Mouse (Mus musculus) G1E (cell line): ENCODE data around the gene Ube2g1.

Experiments used
- CTCF ChIP-seq: IDR thresholded peaks from 2 replicates; pipeline ENCODE4 v1.5.1; 2012; ENCODE audit warnings: low read depth, low read length, inconsistent platforms, mixed read lengths
- GATA1 ChIP-seq: IDR thresholded peaks from 2 replicates; pipeline ENCODE4 v1.6.1; 2012; ENCODE audit warnings: borderline replicate concordance, low read length, inconsistent platforms, mixed read lengths
- POLR2AphosphoS5 ChIP-seq: IDR thresholded peaks from 2 replicates; pipeline ENCODE4 v1.6.1; 2012; ENCODE audit warnings: low read depth, low read length, inconsistent platforms; ENCODE audit not compliant: insufficient replicate concordance

DNA sequence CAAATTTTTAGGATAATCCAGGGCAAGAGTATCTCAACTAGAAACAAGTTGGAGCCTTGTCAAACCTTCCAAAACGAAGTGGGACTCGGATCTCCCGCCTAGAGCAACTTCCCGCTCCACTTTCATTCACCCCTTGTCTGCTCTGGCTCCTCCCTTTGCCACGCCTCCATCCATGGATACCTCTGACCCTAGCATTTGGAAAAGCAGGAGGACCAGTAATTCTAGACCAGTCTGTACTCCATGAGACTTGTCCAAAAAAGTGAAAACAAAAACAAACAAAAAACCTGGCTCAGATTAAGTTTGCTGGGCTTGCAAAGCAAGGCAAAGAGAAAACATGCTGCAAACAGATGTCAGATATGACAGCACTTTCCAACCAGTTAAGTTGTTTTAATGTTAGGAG is 81.2 kb downstream of the Ube2g1 start:
- no peak for TF ChIP-seq CTCF
- TF ChIP-seq GATA1, result no peak
- no peak for TF ChIP-seq POLR2AphosphoS5
